Mouse (Mus musculus) heart, embryonic 15.5 days (tissue): ENCODE measurements around the gene Xpo6. TPM values are rescaled to one million over a fixed set of nuclear protein-coding genes. Genes with fewer than 3 reads are reported as not detected.

ENCODE experiments used
- ATAC-seq: fragments of 200-750 bp; cut with Nextera tagmentation; replicated peaks from 2 replicates; pipeline ENCODE4 v1.8.0; 2017; ENCODE audit warnings: low read depth, moderate TSS enrichment; ENCODE audit not compliant: insufficient number of reproducible peaks, insufficient read depth, low FRiP score
- H3K27ac ChIP-seq: fragments of 300-500 bp; sonication (generic); 2 replicates; pipeline ENCODE4 v1.5.1; 2015; ENCODE audit warnings: mild to moderate bottlenecking, inconsistent platforms
- H3K27me3 ChIP-seq: fragments of 300-500 bp; sonication (generic); 2 replicates; pipeline ENCODE4 v1.6.1; 2015; ENCODE audit warnings: inconsistent platforms
- H3K36me3 ChIP-seq: fragments of 300-500 bp; sonication (generic); 2 replicates; pipeline ENCODE4 v1.6.1; 2015; ENCODE audit warnings: mild to moderate bottlenecking, inconsistent platforms
- H3K4me1 ChIP-seq: fragments of 300-500 bp; sonication (generic); replicated peaks from 2 replicates; pipeline ENCODE4 v1.6.1; 2015; ENCODE audit warnings: inconsistent platforms
- H3K4me2 ChIP-seq: fragments of 300-500 bp; sonication (generic); 2 replicates; pipeline ENCODE4 v1.6.1; 2015; ENCODE audit warnings: inconsistent platforms, mild to moderate bottlenecking, moderate library complexity
- H3K4me3 ChIP-seq: fragments of 300-500 bp; sonication (generic); 2 replicates; pipeline ENCODE4 v1.5.1; 2015; ENCODE audit warnings: mild to moderate bottlenecking, inconsistent platforms
- H3K9ac ChIP-seq: fragments of 300-500 bp; sonication (generic); 2 replicates; pipeline ENCODE4 v1.6.1; 2015; ENCODE audit warnings: mild to moderate bottlenecking, inconsistent platforms
- H3K9me3 ChIP-seq: fragments of 300-500 bp; sonication (generic); replicated peaks from 2 replicates; pipeline ENCODE4 v1.6.1; 2016; ENCODE audit warnings: inconsistent platforms
- WGBS: fragments of 180-500 bp; shearing (Covaris S2); methylation state at CpG from one replicate; pipeline ENCODE4 v1.1.7; 2015; ENCODE audit warnings: mixed read lengths; 5-methylcytosine and 5-hydroxymethylcytosine counted together
- polyA plus RNA-seq: library from polyadenylated mRNA; unstranded; fragments of >200 nt; fragmentation: Nextera tagmentation; extraction: Ambion mirVana; gene quantifications from 2 replicates; pipeline ENCODE4 v1.2.1, GENCODE M21; 2015

The Xpo6 gene
- polyA plus RNA-seq, 1 experiment from 2014 or later = 21.9 TPM

DNA sequence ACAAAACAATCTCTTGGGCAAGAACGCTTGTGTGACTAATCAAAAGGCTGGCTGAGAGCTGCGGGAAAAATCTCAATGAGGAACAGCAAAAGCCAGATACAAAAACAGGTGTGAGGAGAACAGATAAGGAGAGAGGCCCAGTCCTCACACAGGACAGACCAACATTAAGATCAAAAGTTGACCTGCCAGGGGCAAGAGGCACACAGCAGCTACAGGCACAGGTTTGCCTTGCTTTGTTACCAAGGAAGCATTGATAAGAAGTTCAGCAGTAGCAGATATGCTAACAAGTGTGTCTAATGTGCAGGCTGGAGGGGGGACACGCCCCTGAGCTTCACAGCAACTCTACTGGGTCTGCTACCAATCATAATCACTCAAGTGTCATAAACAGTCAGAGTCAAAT, 73.8 kb downstream of the Xpo6 start:
- ATAC-seq = no peak

GRCm38 (mm10) chr7:126121533-126121932, 78.8 kb downstream of the Xpo6 start:
- Histone ChIP-seq H3K36me3 (peaks cover 45% of the 10 kb centered on the region), H3K4me1 (peaks cover 28% of the 10 kb centered on the region), H3K4me3 (no peak overlapping the region), H3K4me2 (no peak overlapping the region), H3K27me3 (no peaks in the 10 kb centered on the region), H3K9me3 (no peaks in the 10 kb centered on the region), H3K27ac (peak overlapping the region; percentile 71), H3K9ac (no peak overlapping the region)
- peak; percentile 69; the same call in 1 of the 2 replicates for ATAC-seq
- WGBS = 41% methylated on average over 4 of the region's 4 CpGs

More for the DNA sequence above, 73.8 kb downstream of the Xpo6 start:
- Histone ChIP-seq H3K9ac (no peak overlapping the region), H3K9me3 (no peaks in the 10 kb centered on the region), H3K4me2 (no peak overlapping the region), H3K36me3 (peaks cover 38% of the 10 kb centered on the region), H3K27me3 (no peaks in the 10 kb centered on the region), H3K27ac (peak overlapping the region; percentile 49), H3K4me3 (no peak overlapping the region), H3K4me1 (peaks cover 44% of the 10 kb centered on the region)
- 25% methylated on average over 3 of the region's 3 CpGs for WGBS

DNA sequence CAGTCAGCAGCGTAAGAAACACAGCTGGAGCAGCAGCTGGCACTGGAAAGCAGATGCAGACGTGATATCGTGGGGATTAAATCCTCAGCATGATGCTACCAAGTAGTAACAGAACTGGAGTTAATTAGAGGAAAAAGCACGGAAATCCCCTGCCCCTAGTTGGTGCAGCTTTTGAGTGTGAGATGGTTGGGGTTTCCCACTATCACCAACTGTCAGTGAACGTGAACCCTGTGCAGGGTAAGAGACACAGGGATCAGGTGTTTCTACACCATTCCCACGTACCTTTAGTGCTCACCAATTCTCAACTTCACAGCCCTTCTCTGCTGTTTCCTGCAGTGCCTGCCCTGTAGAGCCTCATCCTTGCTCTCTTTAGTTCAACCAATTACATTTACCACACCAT, 80.5 kb downstream of the Xpo6 start:
- peaks cover 52% of the 10 kb centered on the region for H3K36me3 ChIP-seq
- WGBS = 77% methylated on average over 6 of the region's 6 CpGs
- no peaks in the 10 kb centered on the region for H3K9me3 ChIP-seq

DNA sequence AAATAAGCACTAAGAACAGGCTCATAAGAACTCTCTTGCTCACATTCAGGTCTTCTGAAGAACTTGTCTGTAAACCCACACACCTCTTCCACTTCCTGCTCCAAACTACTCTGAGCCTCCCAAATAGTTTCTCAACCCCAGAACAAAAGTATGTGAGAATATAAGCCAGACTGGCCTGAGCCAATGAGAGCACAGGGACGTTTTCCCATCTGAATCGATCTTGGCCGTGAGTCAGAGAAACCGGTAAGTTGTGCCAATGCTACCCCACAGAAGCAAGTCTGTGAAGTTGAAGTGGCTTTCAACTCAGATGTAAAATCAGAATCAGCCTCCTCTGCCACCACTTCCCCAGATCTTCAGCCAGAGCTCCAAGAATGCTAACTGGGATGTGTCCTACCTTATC, 87.0 kb downstream of the Xpo6 start:
- peaks cover 61% of the 10 kb centered on the region for H3K36me3 ChIP-seq

More for the DNA sequence above, 80.5 kb downstream of the Xpo6 start:
- Histone ChIP-seq H3K9ac (no peak overlapping the region), H3K4me1 (peaks cover 12% of the 10 kb centered on the region), H3K27ac (no peak overlapping the region), H3K4me2 (no peak overlapping the region), H3K27me3 (no peaks in the 10 kb centered on the region), H3K4me3 (no peak overlapping the region)
- ATAC-seq = no peak

GRCm38 (mm10) chr7:126111230-126111629, 89.1 kb downstream of the Xpo6 start:
- WGBS = 62% methylated on average over 2 of the region's 2 CpGs
- H3K9me3 ChIP-seq = no peaks in the 10 kb centered on the region
- no peak overlapping the region for H3K9ac ChIP-seq
- no peaks in the 10 kb centered on the region for H3K27me3 ChIP-seq
- ATAC-seq = no peak
- H3K27ac ChIP-seq = no peak overlapping the region
- H3K4me1 ChIP-seq = no peaks in the 10 kb centered on the region
- H3K4me3 ChIP-seq = no peak overlapping the region
- H3K4me2 ChIP-seq = no peak overlapping the region
- peaks cover 80% of the 10 kb centered on the region for H3K36me3 ChIP-seq

More for the DNA sequence above, 87.0 kb downstream of the Xpo6 start:
- no peak for ATAC-seq
- H3K27me3 ChIP-seq = no peaks in the 10 kb centered on the region
- no peak overlapping the region for H3K4me3 ChIP-seq
- H3K27ac ChIP-seq = no peak overlapping the region
- H3K9me3 ChIP-seq = no peaks in the 10 kb centered on the region
- no peak overlapping the region for H3K4me2 ChIP-seq
- 75% methylated on average over 4 of the region's 4 CpGs for WGBS
- no peaks in the 10 kb centered on the region for H3K4me1 ChIP-seq
- no peak overlapping the region for H3K9ac ChIP-seq

GRCm38 (mm10) chr7:126109898-126110297, 90.4 kb downstream of the Xpo6 start:
- H3K4me3 ChIP-seq = no peak overlapping the region
- 82% methylated on average over 3 of the region's 3 CpGs for WGBS
- H3K9ac ChIP-seq = no peak overlapping the region
- no peak overlapping the region for H3K4me2 ChIP-seq
- H3K27ac ChIP-seq = no peak overlapping the region
- no peaks in the 10 kb centered on the region for H3K4me1 ChIP-seq
- no peaks in the 10 kb centered on the region for H3K9me3 ChIP-seq
- ATAC-seq = no peak
- H3K36me3 ChIP-seq = peaks cover 85% of the 10 kb centered on the region
- no peaks in the 10 kb centered on the region for H3K27me3 ChIP-seq

GRCm38 (mm10) chr7:126100440-126100839, 99.9 kb downstream of the Xpo6 start:
- Histone ChIP-seq H3K4me2 (no peak overlapping the region), H3K4me1 (peaks cover 3% of the 10 kb centered on the region; the same call in 1 of the 2 replicates), H3K36me3 (peaks cover 49% of the 10 kb centered on the region), H3K4me3 (no peak overlapping the region), H3K9me3 (no peaks in the 10 kb centered on the region), H3K9ac (no peak overlapping the region), H3K27me3 (no peaks in the 10 kb centered on the region), H3K27ac (no peak overlapping the region)
- no peak for ATAC-seq
- WGBS = 90% methylated on average over 11 of the region's 11 CpGs

DNA sequence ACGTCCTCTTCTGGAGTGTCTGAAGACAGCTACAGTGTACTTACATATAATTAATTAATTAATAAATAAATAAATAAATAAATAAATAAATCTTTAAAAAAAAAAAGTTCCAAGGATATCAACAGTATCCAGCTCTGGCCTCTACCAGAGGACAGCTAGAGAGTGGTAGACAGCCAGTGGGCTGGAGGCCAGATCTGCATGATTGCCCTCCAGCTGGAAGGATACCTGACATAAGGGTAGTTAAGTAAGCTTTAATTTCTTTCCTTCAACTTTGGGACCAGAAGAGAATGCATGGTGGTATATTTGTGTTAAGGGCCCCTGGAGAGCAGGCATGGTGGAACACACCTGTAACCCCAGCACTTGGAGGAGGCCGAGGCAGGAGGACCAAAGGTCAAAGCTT, 100.5 kb downstream of the Xpo6 start:
- no peaks in the 10 kb centered on the region for H3K27me3 ChIP-seq
- H3K4me3 ChIP-seq = no peak overlapping the region
- H3K36me3 ChIP-seq = peaks cover 44% of the 10 kb centered on the region
- no peak overlapping the region for H3K27ac ChIP-seq
- H3K4me2 ChIP-seq = no peak overlapping the region
- H3K9ac ChIP-seq = no peak overlapping the region
- H3K4me1 ChIP-seq = peaks cover 3% of the 10 kb centered on the region; the same call in 1 of the 2 replicates
- no peaks in the 10 kb centered on the region for H3K9me3 ChIP-seq
- no peak for ATAC-seq
- WGBS = 95% methylated on average over 2 of the region's 2 CpGs

DNA sequence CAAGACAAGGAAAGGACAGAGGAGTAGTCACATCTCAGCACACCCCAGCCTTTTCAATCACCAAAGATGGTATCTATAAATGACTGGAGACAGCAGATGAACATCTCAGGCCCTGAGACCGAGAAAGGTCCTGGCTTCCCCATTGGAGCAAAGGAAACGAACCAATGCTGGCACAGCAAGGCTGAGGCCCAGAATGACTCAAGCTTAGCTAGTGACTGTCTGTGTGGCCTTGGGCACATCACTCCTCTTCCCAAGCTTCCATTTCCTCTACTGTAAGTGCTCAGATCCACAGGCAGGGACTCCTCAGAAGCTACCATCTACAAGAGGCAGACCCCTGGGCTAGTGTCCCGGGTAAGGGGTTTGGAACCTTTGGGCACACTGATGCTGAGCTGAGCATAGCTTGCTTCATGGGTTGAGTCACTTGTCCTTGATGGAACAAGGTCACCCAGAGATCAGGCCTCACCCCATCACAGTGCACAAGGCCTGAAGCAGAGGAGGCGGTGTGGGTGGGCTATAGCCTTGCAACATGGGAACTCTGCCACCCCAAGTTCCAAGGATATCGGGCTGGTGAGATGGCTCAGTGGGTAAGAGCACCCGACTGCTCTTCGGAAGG, 101.0 kb downstream of the Xpo6 start:
- 92% methylated on average over 7 of the region's 7 CpGs for WGBS
- Histone ChIP-seq H3K4me3 (no peak overlapping the region), H3K36me3 (peaks cover 39% of the 10 kb centered on the region), H3K4me2 (no peak overlapping the region), H3K27me3 (no peaks in the 10 kb centered on the region), H3K9ac (no peak overlapping the region), H3K27ac (no peak overlapping the region), H3K4me1 (peaks cover 3% of the 10 kb centered on the region; the same call in 1 of the 2 replicates), H3K9me3 (no peaks in the 10 kb centered on the region)
- no peak for ATAC-seq

- peaks cover 24% of the 10 kb centered on the region for H3K36me3 ChIP-seq
- H3K9ac ChIP-seq = no peak overlapping the region
- H3K4me2 ChIP-seq = no peak overlapping the region
- 68% methylated on average over 6 of the region's 9 CpGs for WGBS
- H3K4me3 ChIP-seq = no peak overlapping the region
- H3K27ac ChIP-seq = no peak overlapping the region
- peaks cover 3% of the 10 kb centered on the region; the same call in 1 of the 2 replicates for H3K4me1 ChIP-seq
- H3K9me3 ChIP-seq = no peaks in the 10 kb centered on the region
- ATAC-seq = no peak
- H3K27me3 ChIP-seq = no peaks in the 10 kb centered on the region
Observed at GRCm38 (mm10) chr7:126097219-126097915, 102.9 kb downstream of the Xpo6 start.

GRCm38 (mm10) chr7:126096596-126096995, 103.7 kb downstream of the Xpo6 start:
- no peak for ATAC-seq
- H3K4me3 ChIP-seq = no peak overlapping the region
- H3K27ac ChIP-seq = no peak overlapping the region
- peaks cover 17% of the 10 kb centered on the region for H3K36me3 ChIP-seq
- H3K4me2 ChIP-seq = no peak overlapping the region
- peaks cover 3% of the 10 kb centered on the region; the same call in 1 of the 2 replicates for H3K4me1 ChIP-seq
- no peaks in the 10 kb centered on the region for H3K9me3 ChIP-seq
- H3K9ac ChIP-seq = no peak overlapping the region
- 44% methylated on average over 5 of the region's 5 CpGs for WGBS
- no peaks in the 10 kb centered on the region for H3K27me3 ChIP-seq

DNA sequence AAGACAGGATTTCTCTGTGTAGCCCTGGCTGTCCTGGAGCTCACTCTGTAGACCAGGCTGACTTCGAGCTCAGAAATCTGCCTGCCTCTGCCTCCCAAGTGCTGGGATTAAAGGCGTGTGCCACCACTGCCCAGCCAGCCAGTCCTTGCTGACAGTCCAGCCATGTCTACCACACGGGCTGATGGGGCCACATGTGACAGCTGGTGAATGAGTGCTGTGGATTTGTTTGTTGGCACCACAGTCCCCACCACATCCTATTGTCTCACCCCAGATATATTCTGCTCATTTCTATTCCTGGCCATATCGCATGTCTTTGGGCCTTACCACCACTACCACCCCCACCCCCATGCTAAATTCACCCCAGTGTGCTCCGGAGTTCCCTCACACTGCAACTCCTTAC, 105.6 kb downstream of the Xpo6 start:
- H3K4me3 ChIP-seq = no peak overlapping the region
- peaks cover 5% of the 10 kb centered on the region; the same call in 1 of the 2 replicates for H3K4me1 ChIP-seq
- 82% methylated on average over 5 of the region's 5 CpGs for WGBS
- H3K27ac ChIP-seq = no peak overlapping the region
- no peak overlapping the region for H3K4me2 ChIP-seq
- H3K9me3 ChIP-seq = no peaks in the 10 kb centered on the region
- no peak overlapping the region for H3K9ac ChIP-seq
- H3K36me3 ChIP-seq = no peaks in the 10 kb centered on the region
- no peak for ATAC-seq
- H3K27me3 ChIP-seq = no peaks in the 10 kb centered on the region
